8 mouse cellular contexts compared by ENCODE assay signal in genomic region chr16:56075222-56076111, GRCm38 (mm10). TPM values are rescaled to one million over a fixed set of nuclear protein-coding genes. Genes with fewer than 3 reads are reported as not detected.
DNase-seq lines count a peak whose midpoint lies in the region; ATAC-seq lines count a peak whose summit lies in the region.

No protein-coding gene starts in this region.

- H3K4me1 ChIP-seq in hindbrain, embryonic 15.5 days (replicated peaks) = peaks cover 17% of the 10 kb centered on the region

- no peaks in the 10 kb centered on the region for H3K9me3 ChIP-seq in hindbrain, embryonic 15.5 days

- ATAC-seq in hindbrain, embryonic 15.5 days (ENCODE audit: low FRiP score, low read depth) = peak; percentile 93

- H3K4me3 ChIP-seq in hindbrain, embryonic 15.5 days = peak overlapping the region; percentile 94

- peak overlapping the region; percentile 91 for H3K9ac ChIP-seq in hindbrain, embryonic 15.5 days

- peak overlapping the region; percentile 58 for H3K4me2 ChIP-seq in hindbrain, embryonic 15.5 days

- peak; percentile 71 for DNase-seq in WW6 (ENCODE audit: low read depth, low spot score)
- peak; percentile 79 to 82 for DNase-seq in cerebellum, postnatal 36 days
- peak; percentile 77 to 84 for DNase-seq in frontal cortex, postnatal 36 days (ENCODE audit: low spot score in 2 of 2)
- DNase-seq in layer of hippocampus, postnatal 36 days = peak; percentile 79 to 85
- DNase-seq in lung, postnatal 25 days (ENCODE audit: low spot score) = peak; percentile 82
- DNase-seq in retina, embryonic 14.5 days (ENCODE audit: low spot score) = peak; percentile 94
- DNase-seq in thymus, postnatal 36 days = peak; percentile 85 to 86

- WGBS in hindbrain, embryonic 15.5 days = 0% methylated on average over 43 of the region's 66 CpGs

- no peaks in the 10 kb centered on the region for H3K27me3 ChIP-seq in hindbrain, embryonic 15.5 days

- H3K27ac ChIP-seq in hindbrain, embryonic 15.5 days (replicated peaks) = peak overlapping the region; percentile 99

- no peaks in the 10 kb centered on the region for H3K36me3 ChIP-seq in hindbrain, embryonic 15.5 days

RNA-seq across cellular contexts. Expression of gene Senp7, which starts 27.3 kb away (rescaled TPM):
- 45.5 and 50.4 TPM in 2 replicates for polyA plus RNA-seq in hindbrain, embryonic 15.5 days (2015; fragmentation: Nextera tagmentation; extraction: Ambion mirVana)
- 10 to 100 TPM; 50.3 to 51.2 TPM for total RNA-seq in layer of hippocampus, postnatal 36 days (2021)

RNA-seq across cellular contexts. Expression of gene Trmt10c, which starts 37.8 kb away (rescaled TPM):
- polyA plus RNA-seq in hindbrain, embryonic 15.5 days (2015; fragmentation: Nextera tagmentation; extraction: Ambion mirVana) = 17.7 and 18.0 TPM in 2 replicates
- 10 to 100 TPM; 10.3 to 11.4 TPM for total RNA-seq in layer of hippocampus, postnatal 36 days (2021)

RNA-seq across cellular contexts. Expression of gene Pcnp, which starts 45.9 kb away (rescaled TPM):
- polyA plus RNA-seq in hindbrain, embryonic 15.5 days (2015; fragmentation: Nextera tagmentation; extraction: Ambion mirVana) = 193 and 199 TPM in 2 replicates
- 100 to 1,000 TPM; 153 to 157 TPM for total RNA-seq in layer of hippocampus, postnatal 36 days (2021)

Comparison
In these comparisons a context has a peak if more than half of its experiments do, and no peak if none do; other contexts are left out.
1. Peak in every context shown above with its lines: DNase-seq, ATAC-seq, H3K4me3 ChIP-seq and H3K27ac ChIP-seq.